Mouse (Mus musculus) kidney, adult 18-20 months (tissue): ENCODE measurements around the gene Srsf3.
"Not testable (repeated sequence)": the region's sequence is repeated elsewhere in the genome, so short reads cannot be mapped to it uniquely, and the experiment has no call there.

Source experiments
- DNase-seq: peaks from one replicate; pipeline ENCODE4 v3.0.0; 2021

The Srsf3 gene

GRCm38 (mm10) chr17:29032274-29033069 lies at the start of gene Srsf3:
TSS of gene Srsf3 (plus strand) at chr17:29032628.
- DNase-seq: peak; percentile 99

- DNase-seq: no peak
Observed at GRCm38 (mm10) chr17:28984724-28985420, 47.6 kb upstream of the Srsf3 start.

DNA sequence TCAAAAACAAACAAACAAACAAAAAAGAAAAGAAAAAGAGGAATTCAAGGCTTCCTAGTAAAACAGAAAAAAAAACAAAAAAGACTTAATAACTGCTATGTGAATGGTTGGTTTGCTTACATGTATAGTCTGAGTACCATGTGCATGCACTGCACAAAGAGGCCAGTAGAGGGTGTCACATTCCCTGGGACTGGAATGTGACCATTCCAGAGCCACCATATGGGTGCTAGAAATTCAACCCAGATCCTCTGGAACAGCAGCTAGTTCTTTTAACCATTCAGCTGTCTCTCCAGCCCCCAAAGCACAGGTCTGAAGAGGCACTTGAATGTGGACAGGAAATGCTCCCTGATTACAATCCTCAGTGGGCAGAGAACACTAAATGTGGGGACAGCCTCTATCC lies 45.6 kb upstream of the Srsf3 start:
- DNase-seq: peak; percentile 35

DNA sequence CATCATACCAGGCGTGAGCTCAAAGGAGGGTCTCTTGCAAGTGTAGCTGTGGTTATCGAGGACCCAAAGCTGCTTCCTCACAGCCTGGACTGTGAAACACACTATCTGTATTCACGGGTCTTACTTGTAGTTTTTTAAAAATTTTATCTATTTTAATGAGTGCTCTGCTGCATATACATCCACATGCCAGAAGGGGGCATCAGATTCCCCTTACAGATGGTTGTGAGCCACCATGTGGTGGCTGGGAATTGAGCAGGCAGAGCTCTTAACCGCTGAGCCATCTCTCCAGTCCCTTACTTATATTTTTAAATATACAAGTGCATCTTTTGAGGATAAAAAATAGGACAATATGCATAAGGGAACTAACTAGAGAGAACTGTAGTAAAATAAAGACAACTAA lies 44.7 kb upstream of the Srsf3 start:
- DNase-seq: peak; percentile 33

GRCm38 (mm10) chr17:28988291-28988690 lies 44.1 kb upstream of the Srsf3 start:
- no peak for DNase-seq

DNA sequence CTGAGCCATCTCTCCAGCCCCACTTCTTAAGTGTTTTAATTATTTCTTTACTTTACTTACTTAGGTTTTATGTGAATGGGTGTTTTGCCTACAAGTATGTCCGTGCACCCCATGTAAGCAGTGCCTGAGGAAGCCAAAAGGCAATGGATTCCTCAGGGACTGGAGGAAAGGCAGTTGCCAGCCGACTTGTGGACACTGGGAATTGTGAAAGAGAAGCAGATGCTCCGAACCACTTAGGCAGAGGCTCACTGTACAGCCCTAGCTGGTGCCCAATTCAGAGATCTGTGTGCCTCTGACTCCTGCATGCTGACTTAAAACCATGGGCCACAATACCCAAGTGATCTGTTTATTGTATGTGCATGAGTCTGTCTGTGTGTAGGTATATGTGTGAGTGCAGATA lies 43.4 kb upstream of the Srsf3 start:
- DNase-seq: no peak

DNA sequence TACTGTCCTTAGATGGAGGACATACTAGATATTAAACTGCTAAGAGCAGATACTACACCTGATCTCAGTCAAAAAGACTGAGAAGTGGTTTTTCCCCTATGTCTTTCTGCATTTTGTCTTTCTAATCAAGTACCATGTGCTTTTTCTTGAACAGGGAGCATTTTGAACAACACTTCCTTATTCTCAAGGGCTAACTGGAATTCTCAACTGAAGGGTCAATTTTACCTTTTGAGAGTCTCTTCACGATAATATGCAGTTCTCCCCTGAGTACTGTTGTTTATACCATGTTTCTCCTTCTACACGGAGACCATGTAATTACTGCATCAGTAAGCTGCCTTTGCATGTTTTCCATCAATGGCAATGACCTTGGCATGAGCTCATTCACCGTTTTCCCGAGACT lies 42.4 kb upstream of the Srsf3 start:
- no peak for DNase-seq

DNA sequence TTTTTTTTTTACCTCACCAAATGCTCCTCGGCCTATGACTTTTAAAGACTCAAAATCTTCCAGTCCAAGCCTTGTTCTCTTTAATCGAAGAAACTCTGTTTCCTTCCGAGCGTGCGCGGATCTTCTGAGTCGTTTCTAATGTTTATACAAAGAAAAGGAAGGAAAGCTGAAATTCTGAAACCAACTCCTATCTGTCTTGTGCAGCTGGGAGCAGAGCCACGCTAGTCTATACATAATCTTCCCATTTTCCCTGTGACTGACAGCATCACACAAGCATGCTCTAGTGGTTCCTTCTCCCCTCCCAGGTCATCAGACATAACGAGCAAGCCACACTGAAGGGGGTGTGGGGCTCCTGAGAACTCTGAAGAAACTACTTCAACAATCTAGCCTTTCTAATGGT lies 41.1 kb upstream of the Srsf3 start:
- DNase-seq: no peak

GRCm38 (mm10) chr17:28992105-28992504 lies 40.3 kb upstream of the Srsf3 start:
- DNase-seq: peak; percentile 68

- DNase-seq: not testable (repeated sequence)
Observed at GRCm38 (mm10) chr17:28993004-28993403, 39.4 kb upstream of the Srsf3 start.

DNA sequence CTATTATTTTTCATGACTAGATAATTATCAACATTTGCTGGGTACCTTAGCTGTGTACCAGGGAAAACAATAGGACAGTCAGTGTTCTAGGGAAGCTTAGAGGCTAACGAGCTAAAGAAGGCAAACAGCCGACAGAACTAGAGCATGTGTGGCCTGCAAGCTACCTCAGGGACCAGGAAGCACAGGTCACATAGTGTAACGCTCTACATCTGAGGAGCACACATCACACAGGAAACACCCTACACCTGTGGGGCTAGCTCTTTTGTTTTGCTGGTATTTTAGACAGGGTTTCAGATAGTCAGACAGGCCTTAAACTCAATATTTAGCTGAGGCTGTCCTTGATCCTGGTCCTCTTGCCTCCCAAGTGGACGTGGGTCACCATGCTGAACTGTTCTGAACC lies 37.8 kb upstream of the Srsf3 start:
- DNase-seq: no peak

- no peak for DNase-seq
Observed at GRCm38 (mm10) chr17:29000465-29000864, 32.0 kb upstream of the Srsf3 start.

DNA sequence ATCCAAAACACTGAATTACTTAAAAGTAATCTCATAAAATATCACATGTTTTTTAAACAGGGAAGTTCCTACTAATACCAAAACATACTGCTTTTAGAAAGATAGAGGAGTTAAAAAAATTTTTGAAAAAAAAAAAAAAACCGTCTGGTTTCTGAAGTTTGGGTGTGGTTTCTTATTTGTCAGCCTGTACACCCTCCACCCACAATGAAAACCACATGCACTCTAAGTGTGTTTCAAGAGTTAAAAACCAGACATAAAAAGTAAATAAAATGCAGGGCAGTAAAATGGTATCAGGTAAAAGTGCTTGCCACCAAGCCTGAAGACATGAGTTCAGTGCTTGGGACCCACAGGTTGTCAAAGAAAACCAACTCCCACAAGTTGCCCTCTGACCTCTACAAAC lies 28.7 kb upstream of the Srsf3 start:
- no peak for DNase-seq

DNA sequence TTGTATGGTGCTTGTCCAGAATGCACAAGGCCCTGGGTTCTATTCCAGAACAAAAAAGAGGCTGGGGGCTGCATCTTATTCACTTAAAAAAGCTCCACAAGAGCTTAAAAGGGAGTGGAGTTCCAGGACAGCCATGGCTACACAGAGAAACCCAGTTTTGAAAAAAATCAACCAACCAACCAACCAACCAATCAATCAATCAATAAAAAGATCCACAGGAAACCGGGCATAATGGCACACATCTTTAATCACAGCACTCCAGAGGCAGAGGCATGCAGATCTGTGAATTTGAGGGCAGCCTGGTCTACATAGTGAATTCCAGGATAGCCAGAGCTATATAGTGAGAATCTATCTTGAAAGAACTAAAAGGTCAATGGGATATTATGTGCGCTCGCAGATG lies 27.4 kb upstream of the Srsf3 start:
- DNase-seq: no peak

GRCm38 (mm10) chr17:29006812-29007211 lies 25.6 kb upstream of the Srsf3 start:
- no peak for DNase-seq

DNA sequence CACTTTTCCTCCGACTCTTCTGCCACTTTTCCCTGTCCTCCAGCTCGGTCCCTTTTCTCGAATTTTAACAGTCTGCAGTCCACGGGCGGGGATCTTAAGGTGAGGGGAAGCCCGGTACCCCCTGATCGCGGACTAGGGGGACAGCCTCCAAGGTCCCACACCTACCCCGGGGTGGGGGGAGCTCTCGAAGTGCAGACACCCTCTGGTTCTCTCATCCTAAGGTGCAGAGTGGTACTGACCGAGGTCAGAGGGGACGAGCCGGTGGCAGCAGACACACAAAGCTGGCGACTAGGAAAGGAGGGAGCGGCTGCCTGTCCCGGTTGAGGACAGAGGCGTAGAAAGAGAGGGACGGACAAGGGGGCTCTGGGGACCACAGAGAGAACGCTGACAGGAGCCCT lies 25.2 kb upstream of the Srsf3 start:
- no peak for DNase-seq

GRCm38 (mm10) chr17:29007641-29008325 lies 24.6 kb upstream of the Srsf3 start, which contains the start of gene Stk38:
TSS of gene Stk38 (minus strand) at chr17:29007995.
- DNase-seq: peak; percentile 96

- DNase-seq: no peak
Observed at GRCm38 (mm10) chr17:29008326-29008650, 24.1 kb upstream of the Srsf3 start.

DNA sequence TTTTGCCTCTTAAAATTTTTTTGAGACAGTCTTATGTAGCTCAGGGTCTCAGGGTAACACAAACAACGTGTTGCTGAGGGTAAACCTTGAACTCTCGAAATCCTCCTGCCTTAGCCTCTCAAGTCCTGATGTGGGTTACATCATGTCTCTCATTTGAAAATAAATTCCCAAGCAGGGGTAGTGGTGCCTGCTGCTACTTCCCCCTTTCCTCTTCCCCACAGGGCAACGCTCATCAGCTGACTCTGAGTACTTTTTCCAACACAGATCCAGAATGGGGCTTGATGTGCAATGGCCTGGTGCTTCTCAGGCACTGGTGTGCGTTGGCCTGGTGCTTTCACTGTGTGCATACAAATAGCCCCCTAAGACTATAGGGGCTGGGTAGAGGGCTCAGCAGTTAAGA lies 23.2 kb upstream of the Srsf3 start:
- no peak for DNase-seq

GRCm38 (mm10) chr17:29014235-29014634 lies 18.2 kb upstream of the Srsf3 start:
- no peak for DNase-seq

DNA sequence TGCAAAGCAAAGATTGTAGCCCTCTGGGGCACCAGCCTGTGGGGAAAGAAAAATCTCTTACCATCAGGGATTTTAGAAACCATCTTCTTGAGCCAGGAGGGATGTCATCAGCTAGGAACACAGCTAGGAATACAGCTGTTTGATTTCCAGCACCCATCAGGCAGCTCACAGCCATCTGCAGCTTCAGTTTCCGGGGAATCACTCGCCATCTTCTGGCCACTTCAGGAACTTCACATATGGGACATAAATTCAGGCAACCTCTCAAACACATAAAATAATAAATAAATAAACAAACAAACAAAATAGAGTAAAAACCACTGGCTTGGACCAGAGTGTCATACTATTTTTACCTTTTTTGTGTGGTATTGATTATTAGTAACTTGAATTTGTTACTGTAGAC lies 16.8 kb upstream of the Srsf3 start:
- DNase-seq: peak; percentile 43

DNA sequence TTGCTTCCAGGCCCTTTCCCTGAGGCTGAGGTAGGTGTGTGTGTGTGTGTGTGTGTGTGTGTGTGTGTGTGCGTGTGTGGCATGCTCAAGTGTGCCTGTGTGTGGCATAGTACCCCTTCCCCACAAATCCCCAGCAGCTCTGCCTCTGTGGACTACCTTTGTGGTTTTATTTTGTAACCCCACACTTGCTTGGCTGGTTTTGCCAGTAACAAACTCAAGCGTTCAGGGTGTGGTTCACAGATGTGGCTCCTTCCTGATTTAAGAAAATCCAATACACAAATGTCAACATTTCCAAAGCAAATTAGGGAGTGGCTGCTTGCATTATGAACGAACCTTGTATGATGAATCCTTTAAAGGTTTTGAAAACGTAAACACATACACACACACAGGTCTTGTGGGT lies 15.7 kb upstream of the Srsf3 start:
- no peak for DNase-seq

DNA sequence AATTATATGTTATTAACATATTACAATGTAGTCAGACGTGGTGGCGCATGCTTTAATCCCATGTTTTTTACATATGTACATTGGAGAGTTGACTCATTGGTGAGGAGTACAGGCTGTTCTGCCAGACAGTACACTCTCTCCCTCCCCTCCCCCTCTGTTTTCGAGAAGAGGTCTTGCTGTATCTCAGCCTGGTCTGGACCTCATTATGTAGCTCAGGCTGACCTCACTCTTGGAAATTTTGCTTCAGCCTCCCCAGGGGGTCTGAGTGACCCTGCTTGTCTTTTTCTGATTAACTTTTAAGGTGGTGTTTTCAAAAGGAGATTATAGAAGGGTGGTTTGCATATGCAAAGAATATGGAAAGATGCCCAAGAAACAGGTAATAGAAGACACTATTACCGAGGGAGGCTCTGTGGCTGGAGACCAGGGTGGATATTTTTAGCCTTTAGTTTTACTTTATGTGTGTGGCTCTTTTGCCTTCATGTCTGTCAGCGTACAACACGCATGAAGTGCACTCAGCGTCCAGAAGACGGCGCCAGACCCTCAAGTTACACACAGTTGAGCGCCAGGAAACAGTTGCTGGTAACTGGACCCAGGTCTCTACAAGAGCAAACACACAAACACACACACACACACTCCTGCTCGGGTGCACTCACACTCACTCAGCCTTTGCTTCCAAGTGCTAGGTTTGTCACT lies 14.0 kb upstream of the Srsf3 start:
- DNase-seq: no peak
